Mouse (Mus musculus) lung, embryonic 15.5 days (tissue): ENCODE measurements around the gene Lgals9. TPM values are rescaled to one million over a fixed set of nuclear protein-coding genes. Genes with fewer than 3 reads are reported as not detected.

ENCODE experiments used
- ATAC-seq: fragments of 200-750 bp; cut with Nextera tagmentation; 2 replicates; pipeline ENCODE4 v1.8.0; 2017; ENCODE audit warnings: moderate number of reproducible peaks, borderline replicate concordance; ENCODE audit not compliant: low FRiP score, low TSS enrichment; ENCODE audit errors: extremely low read depth
- H3K27ac ChIP-seq: fragments of 300-500 bp; sonication (generic); 2 replicates; pipeline ENCODE4 v1.5.1; 2015; ENCODE audit warnings: moderate library complexity, mild to moderate bottlenecking, inconsistent platforms
- H3K27me3 ChIP-seq: fragments of 300-500 bp; sonication (generic); 2 replicates; pipeline ENCODE4 v1.6.1; 2015; ENCODE audit warnings: inconsistent platforms
- H3K36me3 ChIP-seq: fragments of 300-500 bp; sonication (generic); 2 replicates; pipeline ENCODE4 v1.6.1; 2015; ENCODE audit warnings: inconsistent platforms
- H3K4me1 ChIP-seq: fragments of 300-500 bp; sonication (generic); 2 replicates; pipeline ENCODE4 v1.6.1; 2015; ENCODE audit warnings: inconsistent platforms
- H3K4me2 ChIP-seq: fragments of 300-500 bp; sonication (generic); 2 replicates; pipeline ENCODE4 v1.6.1; 2015; ENCODE audit warnings: inconsistent platforms, mild to moderate bottlenecking, moderate library complexity
- H3K4me3 ChIP-seq: fragments of 300-500 bp; sonication (generic); 2 replicates; pipeline ENCODE4 v1.5.1; 2015; ENCODE audit warnings: mild to moderate bottlenecking, inconsistent platforms
- H3K9ac ChIP-seq: fragments of 300-500 bp; sonication (generic); 2 replicates; pipeline ENCODE4 v1.6.1; 2015; ENCODE audit warnings: inconsistent platforms
- H3K9me3 ChIP-seq: fragments of 300-500 bp; sonication (generic); 2 replicates; pipeline ENCODE4 v1.6.1; 2016; ENCODE audit warnings: inconsistent platforms
- WGBS: fragments of 180-500 bp; shearing (Covaris S2); methylation state at CpG from one replicate; pipeline ENCODE4 v1.1.7; 2015; 5-methylcytosine and 5-hydroxymethylcytosine counted together
- polyA plus RNA-seq: library from polyadenylated mRNA; unstranded; fragments of >200 nt; fragmentation: Nextera tagmentation; extraction: Ambion mirVana; gene quantifications from 2 replicates; pipeline ENCODE4 v1.2.1, GENCODE M21; 2015

Gene Lgals9
- 42.9 and 52.8 TPM in 2 replicates for polyA plus RNA-seq

- Histone ChIP-seq H3K9ac (peak within 1 kb of the TSS; percentile 30; the same call in 1 of the 2 replicates), H3K27ac (peak within 1 kb of the TSS; percentile 41; the same call in 1 of the 2 replicates), H3K4me1 (peaks cover 14% of the 10 kb centered on the region), H3K9me3 (no peaks in the 10 kb centered on the region), H3K4me3 (peak within 1 kb of the TSS; percentile 34), H3K4me2 (peak within 1 kb of the TSS; percentile 43), H3K27me3 (no peaks in the 10 kb centered on the region), H3K36me3 (no peaks in the 10 kb centered on the region)
- 37% methylated on average over 10 of the region's 10 CpGs for WGBS
- ATAC-seq: peak; percentile 91
Observed at GRCm38 (mm10) chr11:78984483-78985177, at the start of gene Lgals9. Gene Lgals9 (minus strand): TSS chr11:78984946.

GRCm38 (mm10) chr11:79033636-79034035, 48.9 kb upstream of the Lgals9 start:
- H3K4me1 ChIP-seq: 0 out of 2 replicates have a peak, but pooled peaks cover 5% of the 10 kb centered on the region
- H3K27me3 ChIP-seq: no peaks in the 10 kb centered on the region
- H3K27ac ChIP-seq: no peak overlapping the region
- H3K9me3 ChIP-seq: no peaks in the 10 kb centered on the region
- H3K4me2 ChIP-seq: no peak overlapping the region
- no peak for ATAC-seq
- no peak overlapping the region for H3K4me3 ChIP-seq
- H3K36me3 ChIP-seq: peaks cover 3% of the 10 kb centered on the region; the same call in 1 of the 2 replicates
- WGBS: 87% methylated on average over 11 of the region's 11 CpGs
- no peak overlapping the region for H3K9ac ChIP-seq

- ATAC-seq: no peak
- WGBS: 65% methylated on average over 12 of the region's 12 CpGs
- Histone ChIP-seq H3K4me2 (no peak overlapping the region), H3K27me3 (no peaks in the 10 kb centered on the region), H3K4me1 (0 out of 2 replicates have a peak, but pooled peaks cover 5% of the 10 kb centered on the region), H3K9me3 (no peaks in the 10 kb centered on the region), H3K9ac (no peak overlapping the region), H3K4me3 (no peak overlapping the region), H3K36me3 (peaks cover 3% of the 10 kb centered on the region; the same call in 1 of the 2 replicates), H3K27ac (no peak overlapping the region)
Observed at GRCm38 (mm10) chr11:79033021-79033420, 48.3 kb upstream of the Lgals9 start.

DNA sequence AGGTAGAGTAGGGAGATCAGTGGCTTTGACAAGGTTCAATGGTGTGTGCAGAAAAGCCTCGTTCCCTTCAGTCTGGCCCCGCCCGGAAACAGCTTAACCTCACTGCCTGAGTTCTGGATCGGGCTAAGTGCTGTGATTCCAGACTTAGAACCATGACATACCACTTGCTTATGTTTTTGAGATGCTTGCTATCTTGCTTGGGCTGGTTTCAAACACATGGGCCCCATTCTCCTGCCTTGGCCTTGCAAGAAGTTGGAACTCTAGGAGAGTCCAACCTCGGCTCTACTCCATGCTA, 46.7 kb upstream of the Lgals9 start:
- Histone ChIP-seq H3K4me1 (0 out of 2 replicates have a peak, but pooled peaks cover 5% of the 10 kb centered on the region), H3K27ac (no peak overlapping the region), H3K4me2 (no peak overlapping the region), H3K9ac (no peak overlapping the region), H3K9me3 (no peaks in the 10 kb centered on the region), H3K27me3 (no peaks in the 10 kb centered on the region), H3K4me3 (no peak overlapping the region), H3K36me3 (peaks cover 8% of the 10 kb centered on the region; the same call in 1 of the 2 replicates)
- 70% methylated on average over 5 of the region's 5 CpGs for WGBS
- ATAC-seq: no peak

DNA sequence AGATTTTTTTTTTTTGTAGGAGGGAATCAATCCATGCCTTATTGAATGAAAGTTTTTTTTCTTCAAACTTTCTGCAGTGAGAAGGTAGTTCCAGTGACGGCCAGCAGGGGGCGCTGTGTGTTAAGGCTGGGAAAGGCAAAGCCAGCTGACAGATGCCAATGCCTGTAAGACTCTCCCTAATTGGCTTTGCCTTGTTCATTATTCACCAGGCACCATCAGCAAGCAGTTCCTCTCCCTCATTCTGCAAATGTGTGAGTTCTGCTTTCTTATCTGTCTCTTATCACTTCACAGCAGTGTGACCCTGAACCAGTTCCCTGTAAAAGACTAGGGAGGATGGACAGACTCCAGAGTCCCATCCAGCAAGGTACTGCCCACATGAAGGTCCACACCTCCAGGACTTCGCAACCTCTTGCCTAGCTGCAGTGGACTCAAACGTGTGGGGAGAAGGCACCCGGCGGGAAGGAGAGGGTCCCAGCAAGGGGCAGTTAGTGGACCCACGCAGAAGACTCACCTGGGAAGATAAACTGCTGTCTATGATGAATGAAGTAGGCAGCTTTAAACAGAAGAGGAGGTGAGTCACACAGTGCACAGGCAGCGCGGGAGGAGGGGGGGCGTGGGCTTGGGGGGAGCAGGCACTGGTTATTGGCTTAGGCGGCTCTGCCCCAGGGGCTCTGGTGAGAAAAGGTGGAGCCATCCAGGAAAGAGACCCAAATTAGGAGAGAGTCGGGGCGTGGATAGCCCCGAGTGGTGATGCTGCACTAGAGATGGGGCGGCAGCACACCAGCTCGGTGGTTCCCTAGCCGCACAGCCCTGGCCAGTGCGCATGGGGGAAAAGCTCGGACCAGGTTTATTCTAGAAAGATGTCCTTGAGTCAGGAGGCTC, 46.1 kb upstream of the Lgals9 start:
- Histone ChIP-seq H3K27me3 (no peaks in the 10 kb centered on the region), H3K9ac (no peak overlapping the region), H3K4me1 (0 out of 2 replicates have a peak, but pooled peaks cover 5% of the 10 kb centered on the region), H3K4me3 (no peak overlapping the region), H3K27ac (no peak overlapping the region), H3K36me3 (peaks cover 9% of the 10 kb centered on the region; the same call in 1 of the 2 replicates), H3K4me2 (no peak overlapping the region), H3K9me3 (no peaks in the 10 kb centered on the region)
- no peak for ATAC-seq
- WGBS: 46% methylated on average over 19 of the region's 19 CpGs

DNA sequence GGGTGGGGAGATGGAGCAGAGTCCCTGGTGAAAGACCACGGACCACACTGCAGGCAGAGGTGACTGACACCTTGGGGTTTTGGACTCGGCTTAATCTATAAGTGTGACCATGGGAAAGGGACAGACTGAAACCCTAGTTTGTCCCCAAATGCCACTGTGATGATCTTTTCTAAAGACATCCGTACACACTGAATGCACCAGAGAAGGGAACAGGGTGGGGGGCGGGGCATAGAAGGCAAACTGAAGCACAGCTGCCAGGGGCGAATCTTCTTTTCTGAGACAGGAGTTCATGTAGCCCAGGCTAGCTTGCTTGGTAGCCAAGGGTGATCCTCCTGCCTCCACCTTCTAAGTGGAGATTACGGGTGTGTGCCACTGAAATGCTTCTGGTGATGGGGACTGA, 39.0 kb upstream of the Lgals9 start:
- Histone ChIP-seq H3K9ac (no peak overlapping the region), H3K4me3 (no peak overlapping the region), H3K36me3 (peaks cover 13% of the 10 kb centered on the region; the same call in 1 of the 2 replicates)

DNA sequence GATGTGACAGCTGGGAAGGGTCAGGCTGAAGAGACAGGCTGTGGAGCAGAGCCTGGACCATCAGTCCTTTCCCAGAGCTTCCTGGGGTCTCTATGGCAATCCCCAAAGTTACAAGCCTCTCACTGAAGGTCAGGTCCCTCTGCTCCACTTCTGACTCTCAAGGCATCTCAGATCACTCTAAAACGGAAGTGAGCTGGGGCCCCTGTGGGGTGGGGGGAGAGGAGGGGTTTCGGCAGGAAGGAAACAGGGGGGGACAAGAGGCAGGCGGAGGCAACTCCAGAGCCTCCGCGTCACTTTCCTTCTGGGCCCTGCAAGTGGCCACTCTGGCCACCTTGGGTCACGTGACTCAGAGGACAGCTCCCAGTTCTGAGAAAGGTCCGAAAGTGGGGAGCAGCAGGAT, 38.6 kb upstream of the Lgals9 start:
- WGBS: 18% methylated on average over 7 of the region's 7 CpGs
- no peak overlapping the region for H3K4me3 ChIP-seq
- peaks cover 17% of the 10 kb centered on the region for H3K36me3 ChIP-seq
- no peak overlapping the region for H3K9ac ChIP-seq
- H3K27ac ChIP-seq: peak overlapping the region; percentile 49; the same call in 1 of the 2 replicates
- peaks cover 8% of the 10 kb centered on the region for H3K4me1 ChIP-seq
- no peaks in the 10 kb centered on the region for H3K9me3 ChIP-seq
- peak overlapping the region; percentile 7; the same call in 1 of the 2 replicates for H3K4me2 ChIP-seq
- peak; percentile 43; the same call in 1 of the 2 replicates for ATAC-seq
- no peaks in the 10 kb centered on the region for H3K27me3 ChIP-seq

More for the DNA sequence above, 39.0 kb upstream of the Lgals9 start:
- no peak for ATAC-seq
- no peak overlapping the region for H3K27ac ChIP-seq
- peaks cover 8% of the 10 kb centered on the region for H3K4me1 ChIP-seq
- WGBS: 56% methylated on average over 6 of the region's 6 CpGs
- H3K4me2 ChIP-seq: peak overlapping the region; percentile 7; the same call in 1 of the 2 replicates
- no peaks in the 10 kb centered on the region for H3K27me3 ChIP-seq
- H3K9me3 ChIP-seq: no peaks in the 10 kb centered on the region

DNA sequence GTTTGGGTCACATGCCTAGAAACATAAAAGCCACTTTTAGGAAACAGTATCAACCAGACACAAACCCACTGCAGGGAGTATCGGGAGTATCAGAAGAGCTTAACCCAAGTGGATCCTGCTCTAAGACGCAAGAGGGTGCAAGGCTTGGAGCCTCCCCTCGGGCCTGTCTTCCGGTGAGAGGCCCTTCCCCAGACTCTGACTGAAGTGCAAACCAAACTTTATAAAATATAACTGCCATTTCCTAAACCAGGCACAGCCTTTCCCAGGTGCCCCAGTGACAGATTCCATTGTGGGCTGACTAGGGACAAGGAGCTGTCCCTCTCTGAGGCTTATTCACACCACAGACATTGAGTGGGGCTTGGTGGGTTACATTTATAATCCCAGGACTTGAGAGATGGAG, 38.1 kb upstream of the Lgals9 start:
- 52% methylated on average over 4 of the region's 4 CpGs for WGBS

GRCm38 (mm10) chr11:79020535-79021045, 35.8 kb upstream of the Lgals9 start:
- peaks cover 14% of the 10 kb centered on the region for H3K36me3 ChIP-seq
- H3K4me2 ChIP-seq: no peak overlapping the region
- no peak overlapping the region for H3K9ac ChIP-seq
- no peak overlapping the region for H3K4me3 ChIP-seq
- H3K27me3 ChIP-seq: no peaks in the 10 kb centered on the region
- WGBS: 66% methylated on average over 21 of the region's 21 CpGs
- H3K4me1 ChIP-seq: peaks cover 8% of the 10 kb centered on the region
- no peaks in the 10 kb centered on the region for H3K9me3 ChIP-seq
- no peak overlapping the region for H3K27ac ChIP-seq
- no peak for ATAC-seq

More for the DNA sequence above, 38.1 kb upstream of the Lgals9 start:
- Histone ChIP-seq H3K27ac (peak overlapping the region; percentile 49; the same call in 1 of the 2 replicates), H3K9ac (no peak overlapping the region), H3K36me3 (peaks cover 19% of the 10 kb centered on the region), H3K9me3 (no peaks in the 10 kb centered on the region), H3K4me1 (peaks cover 8% of the 10 kb centered on the region), H3K4me3 (no peak overlapping the region), H3K4me2 (peak overlapping the region; percentile 7; the same call in 1 of the 2 replicates), H3K27me3 (no peaks in the 10 kb centered on the region)
- no peak for ATAC-seq

- ATAC-seq: no peak
Observed at GRCm38 (mm10) chr11:79019839-79020534, 35.2 kb upstream of the Lgals9 start.

More at GRCm38 (mm10) chr11:79019839-79020534, 35.2 kb upstream of the Lgals9 start:
- Histone ChIP-seq H3K27me3 (no peaks in the 10 kb centered on the region), H3K4me1 (peaks cover 9% of the 10 kb centered on the region), H3K4me2 (no peak overlapping the region), H3K9ac (no peak overlapping the region), H3K36me3 (peaks cover 14% of the 10 kb centered on the region), H3K27ac (no peak overlapping the region), H3K4me3 (no peak overlapping the region), H3K9me3 (no peaks in the 10 kb centered on the region)
- 76% methylated on average over 17 of the region's 17 CpGs for WGBS
